Mouse (Mus musculus) colon, adult 2 months (tissue): ENCODE results near the gene Esrrg. TPM values are rescaled to one million over a fixed set of nuclear protein-coding genes. Genes with fewer than 3 reads are reported as not detected.

Source experiments
- polyA plus RNA-seq: library from polyadenylated mRNA; depleted of rRNA; stranded (reverse); fragments of >200 nt; gene quantifications from 2 replicates; pipeline ENCODE4 v1.2.3, GENCODE M21; 2012; rRNA removed

The Esrrg gene
- polyA plus RNA-seq, result 1.5 and 2.0 TPM in 2 replicates

DNA sequence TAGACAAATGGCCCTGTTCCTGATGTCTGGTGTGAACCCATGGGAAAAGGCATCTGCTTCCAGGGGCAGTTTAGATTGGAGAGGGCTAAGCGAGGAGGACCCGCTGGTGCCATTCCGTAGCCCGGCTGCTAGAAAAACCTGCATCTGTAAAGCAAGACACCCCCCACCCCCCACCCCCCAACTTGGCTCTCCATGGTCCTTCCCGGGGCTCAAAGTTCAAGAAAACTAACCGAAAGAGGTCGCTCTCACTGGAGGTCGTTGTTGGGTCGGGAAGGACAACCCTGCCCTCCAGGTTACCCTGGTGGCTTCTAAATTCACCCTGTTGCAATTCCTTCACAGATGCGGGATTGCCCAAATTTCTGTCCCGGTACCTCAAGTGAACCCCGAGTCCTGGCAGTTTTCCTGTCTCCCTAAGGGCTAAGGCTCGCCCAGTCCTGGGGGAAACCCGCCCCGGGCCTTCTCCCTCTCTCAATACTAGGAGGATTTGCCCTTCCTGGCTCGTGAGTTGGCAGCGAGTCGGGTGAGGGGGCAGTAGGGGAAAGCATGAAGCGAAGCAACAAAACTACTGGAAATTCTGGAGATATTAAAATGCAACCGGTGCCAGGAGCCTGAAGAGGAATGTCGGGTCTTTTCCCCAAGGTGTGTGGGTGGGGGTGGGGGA, at the start of gene Esrrg:
Gene Esrrg (plus strand): TSS at position 531 of the 661 bp plus-strand sequence.

DNA sequence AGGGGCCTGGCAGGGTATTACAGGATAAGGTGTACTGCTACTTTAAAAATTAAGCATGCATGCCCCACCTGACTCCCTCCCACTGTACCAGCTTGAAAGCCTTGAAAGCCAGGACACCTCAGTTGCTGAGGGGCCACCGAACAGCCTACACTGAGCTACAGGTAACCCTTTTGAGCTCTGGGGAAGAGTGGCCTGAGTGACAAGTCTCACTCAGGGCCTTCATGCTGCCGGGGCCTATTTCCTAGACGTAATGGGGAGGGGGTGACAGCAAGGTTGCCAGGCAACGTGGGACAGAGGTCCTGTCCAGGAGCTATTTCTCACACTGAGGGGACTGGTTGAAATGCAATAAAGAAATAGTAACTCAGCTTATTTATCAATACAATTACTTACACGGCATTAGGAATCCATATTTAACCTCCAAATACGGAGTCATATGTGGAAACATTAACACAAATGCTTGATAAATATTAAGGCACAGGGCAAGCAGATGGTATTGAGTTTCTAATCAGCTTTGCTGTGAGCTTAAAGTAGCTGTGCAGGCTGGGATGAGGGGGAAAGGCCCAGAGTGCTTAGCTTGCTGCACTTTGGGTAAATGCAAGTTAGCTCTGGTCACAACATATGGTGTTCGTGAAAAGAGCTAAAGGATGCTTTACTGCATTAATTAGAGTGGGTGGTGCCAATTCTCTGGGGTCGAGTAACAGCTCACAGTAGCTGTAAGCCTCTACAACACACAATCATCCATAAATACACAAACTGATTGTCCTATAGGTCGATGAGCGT, 653.5 kb downstream of the Esrrg start, which contains the start of gene Ush2a:
Gene Ush2a (plus strand): TSS at position 121 of the 780 bp plus-strand sequence.

